Mouse (Mus musculus): Measurements from ENCODE around the gene Trpm3. TPM values are rescaled to one million over a fixed set of nuclear protein-coding genes. Genes with fewer than 3 reads are reported as not detected.

Trpm3 gene
- polyA plus RNA-seq, 1 experiment, result 0.05 TPM

- H3ac ChIP-seq (ENCODE audit: control insufficient read depth, insufficient read length, low read depth), result no peak overlapping the region
- H3K27me3 ChIP-seq (ENCODE audit: control insufficient read depth, insufficient read depth, insufficient read length), result no peaks in the 10 kb centered on the region
- TF ChIP-seq FOSL1 (IDR thresholded peaks at IDR 0.05; ENCODE audit: insufficient read depth, low read length, poor library complexity, severe bottlenecking), result no peak
- TF ChIP-seq MAX (IDR thresholded peaks at IDR 0.05), result no peak
- TF ChIP-seq USF1 (IDR thresholded peaks at IDR 0.05; ENCODE audit: low read depth), result no peak
- no peak for TF ChIP-seq MYOG (IDR thresholded peaks at IDR 0.05; ENCODE audit: control insufficient read depth, extremely low read depth, insufficient read length)
- TF ChIP-seq CEBPB (IDR thresholded peaks at IDR 0.05; ENCODE audit: low read depth), result no peak
- TF ChIP-seq CTCF (IDR thresholded peaks at IDR 0.05; ENCODE audit: control insufficient read depth, insufficient read depth, insufficient read length), result no peak
- no peaks in the 10 kb centered on the region for H3K79me2 ChIP-seq (ENCODE audit: control insufficient read depth, insufficient read depth)
- no peaks in the 10 kb centered on the region for H3K36me3 ChIP-seq (ENCODE audit: control insufficient read depth, insufficient read depth)
- H3K79me3 ChIP-seq (ENCODE audit: low read depth), result no peaks in the 10 kb centered on the region
- H3K4me3 ChIP-seq (ENCODE audit: insufficient read depth, poor library complexity, severe bottlenecking), result no peak overlapping the region
Measured at GRCm38 (mm10) chr19:23034117-23034516, 895.3 kb downstream of the Trpm3 start.

GRCm38 (mm10) chr19:23034933-23035332, 896.1 kb downstream of the Trpm3 start:
- H3K36me3 ChIP-seq (ENCODE audit: control insufficient read depth, insufficient read depth), result no peaks in the 10 kb centered on the region
- TF ChIP-seq FOSL1 (IDR thresholded peaks at IDR 0.05; ENCODE audit: insufficient read depth, low read length, poor library complexity, severe bottlenecking), result no peak
- TF ChIP-seq CTCF (IDR thresholded peaks at IDR 0.05; ENCODE audit: control insufficient read depth, insufficient read depth, insufficient read length), result no peak
- no peak for TF ChIP-seq USF1 (IDR thresholded peaks at IDR 0.05; ENCODE audit: low read depth)
- no peak for TF ChIP-seq MYOD1 (IDR thresholded peaks at IDR 0.05; ENCODE audit: control insufficient read depth, insufficient read length, low read depth)
- no peak for TF ChIP-seq MYOG (IDR thresholded peaks at IDR 0.05; ENCODE audit: control insufficient read depth, extremely low read depth, insufficient read length)
- TF ChIP-seq CEBPB (IDR thresholded peaks at IDR 0.05; ENCODE audit: low read depth), result no peak
- TF ChIP-seq MAX (IDR thresholded peaks at IDR 0.05), result no peak
- no peak overlapping the region for H3K4me3 ChIP-seq (ENCODE audit: insufficient read depth, poor library complexity, severe bottlenecking)
- no peaks in the 10 kb centered on the region for H3K79me2 ChIP-seq (ENCODE audit: control insufficient read depth, insufficient read depth)
- no peaks in the 10 kb centered on the region for H3K79me3 ChIP-seq (ENCODE audit: low read depth)
- H3ac ChIP-seq (ENCODE audit: control insufficient read depth, insufficient read length, low read depth), result no peak overlapping the region
- H3K27me3 ChIP-seq (ENCODE audit: control insufficient read depth, insufficient read depth, insufficient read length), result no peaks in the 10 kb centered on the region

- H3K36me3 ChIP-seq (ENCODE audit: control insufficient read depth, insufficient read depth), result no peaks in the 10 kb centered on the region
- no peak for TF ChIP-seq MAX (IDR thresholded peaks at IDR 0.05)
- no peak for TF ChIP-seq USF1 (IDR thresholded peaks at IDR 0.05; ENCODE audit: low read depth)
- TF ChIP-seq MYOD1 (IDR thresholded peaks at IDR 0.05; ENCODE audit: control insufficient read depth, insufficient read length, low read depth), result no peak
- H3K4me3 ChIP-seq (ENCODE audit: insufficient read depth, poor library complexity, severe bottlenecking), result no peak overlapping the region
Measured at GRCm38 (mm10) chr19:23035786-23036185, 896.9 kb downstream of the Trpm3 start.

GRCm38 (mm10) chr19:23036782-23037477, 898.1 kb downstream of the Trpm3 start:
- no peak for TF ChIP-seq CTCF (IDR thresholded peaks at IDR 0.05; ENCODE audit: control insufficient read depth, insufficient read depth, insufficient read length)
- no peaks in the 10 kb centered on the region for H3K79me2 ChIP-seq (ENCODE audit: control insufficient read depth, insufficient read depth)
- no peaks in the 10 kb centered on the region for H3K79me3 ChIP-seq (ENCODE audit: low read depth)
- no peak overlapping the region for H3K4me3 ChIP-seq (ENCODE audit: insufficient read depth, poor library complexity, severe bottlenecking)
- no peak overlapping the region for H3ac ChIP-seq (ENCODE audit: control insufficient read depth, insufficient read length, low read depth)
- H3K27me3 ChIP-seq (ENCODE audit: control insufficient read depth, insufficient read depth, insufficient read length), result no peaks in the 10 kb centered on the region
- no peaks in the 10 kb centered on the region for H3K36me3 ChIP-seq (ENCODE audit: control insufficient read depth, insufficient read depth)

More at GRCm38 (mm10) chr19:23035786-23036185, 896.9 kb downstream of the Trpm3 start:
- H3ac ChIP-seq (ENCODE audit: control insufficient read depth, insufficient read length, low read depth), result no peak overlapping the region
- H3K79me3 ChIP-seq (ENCODE audit: low read depth), result no peaks in the 10 kb centered on the region
- no peaks in the 10 kb centered on the region for H3K27me3 ChIP-seq (ENCODE audit: control insufficient read depth, insufficient read depth, insufficient read length)
- no peaks in the 10 kb centered on the region for H3K79me2 ChIP-seq (ENCODE audit: control insufficient read depth, insufficient read depth)

GRCm38 (mm10) chr19:23037499-23037898, 898.7 kb downstream of the Trpm3 start:
- H3K27me3 ChIP-seq (ENCODE audit: control insufficient read depth, insufficient read depth, insufficient read length), result no peaks in the 10 kb centered on the region
- no peaks in the 10 kb centered on the region for H3K36me3 ChIP-seq (ENCODE audit: control insufficient read depth, insufficient read depth)
- H3K79me2 ChIP-seq (ENCODE audit: control insufficient read depth, insufficient read depth), result no peaks in the 10 kb centered on the region
- no peaks in the 10 kb centered on the region for H3K79me3 ChIP-seq (ENCODE audit: low read depth)
- TF ChIP-seq CTCF (IDR thresholded peaks at IDR 0.05; ENCODE audit: control insufficient read depth, insufficient read depth, insufficient read length) (no peak), CEBPB (IDR thresholded peaks at IDR 0.05; ENCODE audit: low read depth) (no peak), FOSL1 (IDR thresholded peaks at IDR 0.05; ENCODE audit: insufficient read depth, low read length, poor library complexity, severe bottlenecking) (no peak), MYOG (IDR thresholded peaks at IDR 0.05; ENCODE audit: control insufficient read depth, extremely low read depth, insufficient read length) (no peak), MYOD1 (IDR thresholded peaks at IDR 0.05; ENCODE audit: control insufficient read depth, insufficient read length, low read depth) (no peak), MAX (IDR thresholded peaks at IDR 0.05) (no peak), USF1 (IDR thresholded peaks at IDR 0.05; ENCODE audit: low read depth) (no peak)
- no peak overlapping the region for H3K4me3 ChIP-seq (ENCODE audit: insufficient read depth, poor library complexity, severe bottlenecking)
- H3ac ChIP-seq (ENCODE audit: control insufficient read depth, insufficient read length, low read depth), result no peak overlapping the region

- no peak for TF ChIP-seq MYOD1 (IDR thresholded peaks at IDR 0.05; ENCODE audit: control insufficient read depth, insufficient read length, low read depth)
Measured at GRCm38 (mm10) chr19:23038321-23038720, 899.5 kb downstream of the Trpm3 start.

More at GRCm38 (mm10) chr19:23038321-23038720, 899.5 kb downstream of the Trpm3 start:
- H3K4me3 ChIP-seq (ENCODE audit: insufficient read depth, poor library complexity, severe bottlenecking), result no peak overlapping the region
- H3K27me3 ChIP-seq (ENCODE audit: control insufficient read depth, insufficient read depth, insufficient read length), result no peaks in the 10 kb centered on the region
- no peaks in the 10 kb centered on the region for H3K36me3 ChIP-seq (ENCODE audit: control insufficient read depth, insufficient read depth)
- H3K79me3 ChIP-seq (ENCODE audit: low read depth), result no peaks in the 10 kb centered on the region
- H3K79me2 ChIP-seq (ENCODE audit: control insufficient read depth, insufficient read depth), result no peaks in the 10 kb centered on the region
- H3ac ChIP-seq (ENCODE audit: control insufficient read depth, insufficient read length, low read depth), result no peak overlapping the region
